Mouse (Mus musculus): ENCODE results near the gene Auts2. TPM values are rescaled to one million over a fixed set of nuclear protein-coding genes. Genes with fewer than 3 reads are reported as not detected.

The Auts2 gene
- polyA plus RNA-seq, 1 experiment from 2014 or later = 74.1 TPM

DNA sequence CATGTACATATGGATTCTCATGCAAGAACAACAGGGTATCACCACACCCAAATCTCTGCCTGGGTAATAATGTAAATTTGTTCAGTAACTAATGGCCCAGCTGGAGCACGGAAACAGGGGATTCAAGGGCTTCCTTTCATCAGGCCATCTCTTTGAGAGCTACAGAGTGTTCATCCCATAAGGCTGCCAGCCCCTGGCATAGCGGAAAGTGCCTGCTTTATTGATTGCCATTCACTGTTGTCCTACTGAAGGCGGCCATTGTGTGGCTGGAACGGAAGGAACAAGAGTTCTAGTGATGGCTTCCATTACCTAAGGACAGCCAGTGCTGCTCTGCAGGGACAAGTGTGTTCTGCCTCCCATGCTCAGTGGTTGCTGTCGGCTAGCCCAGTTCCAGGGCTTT is 865.6 kb downstream of the Auts2 start:
- 49% methylated on average over 5 of the region's 5 CpGs for WGBS
- Histone ChIP-seq H3K9ac (no peak overlapping the region), H3K9me3 (no peaks in the 10 kb centered on the region), H3K4me2 (replicated peaks) (no peak overlapping the region), H3K27me3 (replicated peaks) (no peaks in the 10 kb centered on the region), H3K36me3 (no peaks in the 10 kb centered on the region), H3K27ac (no peak overlapping the region), H3K4me1 (peaks cover 25% of the 10 kb centered on the region), H3K4me3 (no peak overlapping the region)
- no peak for ATAC-seq (ENCODE audit: low FRiP score, low read depth)

DNA sequence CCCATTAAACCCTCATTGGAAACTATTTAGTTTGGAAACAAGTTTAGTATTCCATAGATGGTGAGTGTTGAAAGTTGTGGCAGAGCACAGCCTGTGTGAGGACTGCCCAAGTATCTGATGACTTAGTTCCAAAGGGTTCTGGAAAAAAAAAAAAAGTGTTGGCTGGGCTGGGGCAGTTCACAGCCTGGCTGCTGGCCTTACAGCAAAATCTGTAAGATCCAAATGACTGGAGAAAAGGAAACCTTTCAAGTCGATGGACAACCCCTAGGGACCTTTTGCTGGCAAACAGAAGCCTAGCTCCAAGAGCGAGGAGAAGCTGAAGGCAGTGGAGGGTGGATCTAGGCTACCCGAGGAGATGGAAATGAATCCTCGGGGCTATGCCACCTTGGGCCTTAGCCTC is 869.4 kb downstream of the Auts2 start:
- no peak overlapping the region for H3K4me2 ChIP-seq (replicated peaks)
- no peaks in the 10 kb centered on the region for H3K27me3 ChIP-seq (replicated peaks)
- H3K4me3 ChIP-seq = no peak overlapping the region
- H3K9me3 ChIP-seq = no peaks in the 10 kb centered on the region
- no peaks in the 10 kb centered on the region for H3K36me3 ChIP-seq
- no peak overlapping the region for H3K27ac ChIP-seq
- H3K9ac ChIP-seq = no peak overlapping the region
- 0 out of 2 replicates have a peak, but pooled peaks cover 3% of the 10 kb centered on the region for H3K4me1 ChIP-seq
- ATAC-seq (ENCODE audit: low FRiP score, low read depth) = no peak
- WGBS = 83% methylated on average over 4 of the region's 4 CpGs

DNA sequence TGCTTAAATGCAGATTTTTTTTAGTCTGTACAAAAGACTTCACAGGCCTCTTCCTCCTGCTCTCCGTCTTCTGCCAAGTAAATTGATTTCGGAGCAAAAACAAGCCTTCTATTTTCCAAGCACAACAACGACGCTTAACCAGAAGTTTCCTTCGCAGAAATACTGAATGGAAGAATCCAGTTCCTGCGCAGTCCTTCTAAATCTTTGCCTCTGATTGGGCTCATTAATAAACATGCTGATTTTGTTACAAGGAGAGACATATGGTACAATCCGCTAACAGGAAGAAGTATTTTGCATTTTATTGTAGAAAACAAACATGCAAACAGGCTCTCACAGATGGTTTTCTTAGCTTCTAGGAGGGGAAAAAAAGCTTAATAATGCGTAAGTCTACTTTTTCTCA is 878.1 kb downstream of the Auts2 start:
- no peaks in the 10 kb centered on the region for H3K27me3 ChIP-seq (replicated peaks)
- no peak overlapping the region for H3K27ac ChIP-seq
- no peaks in the 10 kb centered on the region for H3K36me3 ChIP-seq
- H3K4me3 ChIP-seq = no peak overlapping the region
- no peak overlapping the region for H3K4me2 ChIP-seq (replicated peaks)
- H3K9me3 ChIP-seq = no peaks in the 10 kb centered on the region
- no peak overlapping the region for H3K9ac ChIP-seq
- WGBS = 78% methylated on average over 8 of the region's 8 CpGs
- ATAC-seq (ENCODE audit: low FRiP score, low read depth) = no peak
- no peaks in the 10 kb centered on the region; the same call in none of the 2 replicates for H3K4me1 ChIP-seq

DNA sequence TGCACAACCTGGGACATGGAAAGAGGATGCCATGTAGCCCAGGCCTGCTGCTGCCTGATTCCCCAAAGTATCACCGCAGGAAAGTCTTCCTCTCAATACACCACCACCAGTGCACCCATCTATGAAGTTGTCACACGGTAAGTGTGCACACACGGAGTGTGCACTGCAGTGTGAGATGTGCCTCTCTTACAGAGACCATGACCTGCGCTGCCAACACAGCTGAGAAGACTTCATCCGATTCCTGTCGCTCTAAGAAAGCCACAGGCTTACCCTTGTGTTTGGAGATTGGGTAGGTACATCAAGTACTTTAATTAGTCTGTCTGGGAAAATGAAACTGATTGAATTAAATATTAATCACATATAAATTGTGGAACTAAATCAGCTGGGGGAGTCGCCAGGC is 878.5 kb downstream of the Auts2 start:
- WGBS = 87% methylated on average over 7 of the region's 7 CpGs
- no peaks in the 10 kb centered on the region; the same call in none of the 2 replicates for H3K4me1 ChIP-seq

DNA sequence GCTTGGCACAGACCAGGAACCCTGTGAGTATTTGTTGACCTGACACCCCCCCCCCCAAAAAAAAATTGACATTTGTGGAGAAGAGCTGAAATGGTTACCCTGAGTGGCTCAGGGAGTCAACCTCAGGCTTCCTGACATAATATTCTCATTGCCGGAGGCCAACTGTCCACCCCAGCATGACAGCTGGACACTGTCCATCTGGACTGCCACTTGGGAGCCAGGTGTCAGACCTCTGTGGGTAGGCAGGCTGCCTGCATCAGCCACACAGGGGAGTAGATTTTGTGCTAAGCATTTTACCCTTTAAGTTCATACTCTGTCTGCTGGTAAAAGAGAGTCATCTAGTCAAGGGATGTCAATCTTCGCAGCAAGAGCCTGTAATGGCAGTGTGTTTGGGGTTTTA is 880.5 kb downstream of the Auts2 start:
- H3K4me3 ChIP-seq = no peak overlapping the region
- WGBS = 69% methylated on average over 2 of the region's 2 CpGs
- H3K36me3 ChIP-seq = no peaks in the 10 kb centered on the region
- no peak for ATAC-seq (ENCODE audit: low FRiP score, low read depth)
- no peak overlapping the region for H3K4me2 ChIP-seq (replicated peaks)
- H3K27ac ChIP-seq = no peak overlapping the region
- H3K27me3 ChIP-seq (replicated peaks) = no peaks in the 10 kb centered on the region
- H3K4me1 ChIP-seq = peaks cover 7% of the 10 kb centered on the region
- H3K9ac ChIP-seq = no peak overlapping the region
- H3K9me3 ChIP-seq = no peaks in the 10 kb centered on the region

More for the DNA sequence above, 878.5 kb downstream of the Auts2 start:
- no peak for ATAC-seq (ENCODE audit: low FRiP score, low read depth)
- H3K27ac ChIP-seq = no peak overlapping the region
- no peaks in the 10 kb centered on the region for H3K36me3 ChIP-seq
- H3K4me2 ChIP-seq (replicated peaks) = no peak overlapping the region
- no peaks in the 10 kb centered on the region for H3K9me3 ChIP-seq
- H3K27me3 ChIP-seq (replicated peaks) = no peaks in the 10 kb centered on the region
- no peak overlapping the region for H3K4me3 ChIP-seq
- H3K9ac ChIP-seq = no peak overlapping the region

DNA sequence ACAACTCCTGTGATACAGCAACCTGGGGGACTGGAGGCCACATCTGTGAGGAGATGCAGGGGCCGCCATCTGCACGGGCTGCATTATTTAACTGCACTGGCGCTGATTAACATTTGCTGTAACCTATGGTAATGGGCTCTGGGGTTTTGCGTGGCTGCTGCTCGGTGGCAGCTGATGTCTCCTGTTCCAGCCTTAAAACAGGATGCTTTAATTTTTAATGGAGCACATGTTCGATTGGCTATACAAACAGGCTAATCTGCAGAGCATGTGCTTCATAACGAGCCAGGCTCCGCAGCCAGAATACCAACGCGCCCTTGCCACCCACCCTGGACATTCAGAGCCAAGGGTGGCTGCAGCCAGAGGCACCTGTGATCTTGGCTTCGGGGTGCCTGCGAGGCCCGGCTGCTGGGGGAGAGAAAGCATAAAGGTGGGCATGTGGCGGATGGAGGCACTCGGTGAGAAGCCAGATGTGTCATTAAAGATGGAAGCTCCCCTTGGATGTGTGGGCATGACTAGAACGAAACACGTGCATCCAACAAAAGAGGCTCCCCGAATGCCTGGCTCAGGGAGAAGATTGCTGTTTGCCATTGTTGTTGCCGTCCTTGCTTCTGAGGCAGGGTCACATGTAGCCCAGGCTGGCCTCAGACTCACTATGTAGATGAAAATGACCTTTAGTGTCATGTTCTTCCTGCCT is 884.2 kb downstream of the Auts2 start:
- no peak overlapping the region for H3K4me2 ChIP-seq (replicated peaks)
- no peak overlapping the region for H3K27ac ChIP-seq
- H3K36me3 ChIP-seq = no peaks in the 10 kb centered on the region
- peaks cover 11% of the 10 kb centered on the region; the same call in 1 of the 2 replicates for H3K4me1 ChIP-seq
- WGBS = 66% methylated on average over 19 of the region's 19 CpGs
- H3K9ac ChIP-seq = no peak overlapping the region
- no peak overlapping the region for H3K4me3 ChIP-seq
- no peaks in the 10 kb centered on the region for H3K27me3 ChIP-seq (replicated peaks)
- 0 out of 2 replicates have a peak, but pooled peaks have one; percentile 41 for ATAC-seq (ENCODE audit: low FRiP score, low read depth)
- no peaks in the 10 kb centered on the region for H3K9me3 ChIP-seq

DNA sequence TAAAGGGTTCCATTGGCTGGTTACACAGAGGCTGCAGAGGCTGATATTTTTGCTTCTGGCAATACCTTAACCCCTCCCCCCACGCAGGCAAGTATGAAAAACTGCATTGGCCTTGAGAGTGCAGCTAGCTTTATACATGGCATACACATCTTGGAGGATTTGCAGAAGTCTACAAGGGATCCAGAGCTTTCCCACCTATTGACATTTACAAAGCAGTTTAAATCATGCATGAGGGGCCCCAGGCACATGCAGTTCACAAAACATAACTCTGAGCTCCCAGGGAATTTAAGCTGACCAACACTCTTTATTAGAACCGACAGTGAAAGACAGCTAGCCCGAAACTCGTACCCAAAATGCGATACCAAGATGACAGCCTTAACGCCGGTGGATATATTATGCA is 888.9 kb downstream of the Auts2 start:
- no peak overlapping the region for H3K9ac ChIP-seq
- H3K27ac ChIP-seq = no peak overlapping the region
- H3K27me3 ChIP-seq (replicated peaks) = no peaks in the 10 kb centered on the region
- H3K4me2 ChIP-seq (replicated peaks) = no peak overlapping the region
- no peak for ATAC-seq (ENCODE audit: low FRiP score, low read depth)
- no peak overlapping the region for H3K4me3 ChIP-seq
- 72% methylated on average over 7 of the region's 7 CpGs for WGBS
- H3K9me3 ChIP-seq = no peaks in the 10 kb centered on the region
- no peaks in the 10 kb centered on the region for H3K36me3 ChIP-seq
- H3K4me1 ChIP-seq = peaks cover 23% of the 10 kb centered on the region

DNA sequence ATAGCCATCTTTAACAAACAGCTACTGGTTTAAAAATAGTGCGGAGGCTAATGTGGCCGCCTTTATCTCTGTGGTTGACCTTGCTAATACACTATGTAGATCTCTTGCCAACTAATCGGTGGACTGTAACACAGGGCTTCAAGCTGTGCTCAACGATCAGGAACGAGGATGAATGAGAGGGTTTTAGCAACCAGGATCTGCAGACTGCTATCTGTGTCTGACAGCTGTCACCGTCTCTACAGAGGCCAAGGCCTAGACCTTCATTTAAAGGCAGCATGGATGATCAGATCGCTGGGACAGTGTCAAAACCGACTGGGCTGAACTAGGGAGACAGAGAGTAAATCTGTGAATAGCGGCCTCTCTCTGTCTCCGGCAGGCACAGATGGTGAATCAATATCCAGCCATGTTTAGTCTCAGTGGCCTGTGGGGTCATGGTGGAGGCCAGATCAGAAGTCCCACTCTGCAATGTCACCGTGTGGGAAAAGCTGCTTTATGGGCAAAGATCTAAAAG is 892.7 kb downstream of the Auts2 start:
- no peak overlapping the region for H3K27ac ChIP-seq
- no peak overlapping the region for H3K9ac ChIP-seq
- H3K4me2 ChIP-seq (replicated peaks) = no peak overlapping the region
- H3K27me3 ChIP-seq (replicated peaks) = no peaks in the 10 kb centered on the region
- no peaks in the 10 kb centered on the region for H3K36me3 ChIP-seq
- WGBS = 21% methylated on average over 11 of the region's 11 CpGs
- no peak for ATAC-seq (ENCODE audit: low FRiP score, low read depth)
- no peaks in the 10 kb centered on the region for H3K9me3 ChIP-seq
- H3K4me1 ChIP-seq = peaks cover 42% of the 10 kb centered on the region
- no peak overlapping the region for H3K4me3 ChIP-seq

DNA sequence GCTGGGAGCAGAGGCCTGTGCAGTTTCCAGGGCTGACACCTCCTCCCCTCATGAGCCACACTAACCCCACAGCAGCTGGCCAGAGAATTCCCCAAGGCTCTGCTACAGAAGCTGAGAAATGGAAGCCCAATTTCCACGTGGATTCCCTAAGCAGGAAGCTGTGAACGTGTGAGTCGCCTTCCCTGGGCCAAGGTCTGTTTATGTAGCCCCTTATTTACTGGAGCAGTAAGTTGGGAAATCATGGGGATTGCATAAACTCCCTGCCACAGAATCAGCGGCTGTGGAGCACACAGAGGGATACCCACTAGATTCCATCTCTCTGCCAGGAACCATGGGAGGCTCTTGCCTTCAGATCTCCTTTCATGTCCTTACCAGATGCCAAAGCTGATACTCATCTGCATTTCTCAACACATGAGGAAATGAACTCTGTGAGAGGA is 895.4 kb downstream of the Auts2 start:
- Histone ChIP-seq H3K36me3 (no peaks in the 10 kb centered on the region), H3K4me3 (no peak overlapping the region), H3K9me3 (no peaks in the 10 kb centered on the region), H3K27me3 (replicated peaks) (no peaks in the 10 kb centered on the region), H3K9ac (no peak overlapping the region), H3K4me1 (peaks cover 62% of the 10 kb centered on the region), H3K4me2 (replicated peaks) (no peak overlapping the region), H3K27ac (no peak overlapping the region)
- 27% methylated on average over 4 of the region's 4 CpGs for WGBS
- ATAC-seq (ENCODE audit: low FRiP score, low read depth) = no peak

DNA sequence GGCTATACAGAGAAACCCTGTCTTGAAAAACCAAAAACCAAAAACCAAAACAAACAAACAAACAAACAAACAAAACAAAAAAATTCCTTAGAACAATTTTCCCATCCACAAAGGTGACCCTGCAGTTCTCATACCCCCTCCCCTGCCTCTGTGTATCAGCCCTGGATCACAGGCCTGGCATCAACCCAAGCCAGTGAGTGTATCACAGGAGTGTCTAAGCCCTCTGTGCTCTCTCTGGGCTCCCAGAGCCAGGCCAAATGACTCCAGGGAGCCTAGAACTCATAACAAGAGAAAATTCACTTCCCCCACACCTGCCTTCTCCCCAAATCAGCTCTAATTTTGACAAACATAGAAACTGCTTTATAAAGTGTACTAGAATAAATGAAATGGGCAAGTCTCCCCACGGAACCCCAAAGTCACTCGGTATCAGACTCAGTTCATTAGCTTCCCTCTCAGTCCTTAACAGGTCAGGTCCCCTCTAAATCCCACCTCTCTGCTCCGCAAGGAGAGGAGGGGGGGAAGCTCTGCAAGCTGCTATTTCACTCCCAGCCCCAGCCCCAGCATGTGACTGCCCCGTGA is 896.0 kb downstream of the Auts2 start:
- WGBS = 39% methylated on average over 4 of the region's 4 CpGs
- H3K9ac ChIP-seq = no peak overlapping the region

DNA sequence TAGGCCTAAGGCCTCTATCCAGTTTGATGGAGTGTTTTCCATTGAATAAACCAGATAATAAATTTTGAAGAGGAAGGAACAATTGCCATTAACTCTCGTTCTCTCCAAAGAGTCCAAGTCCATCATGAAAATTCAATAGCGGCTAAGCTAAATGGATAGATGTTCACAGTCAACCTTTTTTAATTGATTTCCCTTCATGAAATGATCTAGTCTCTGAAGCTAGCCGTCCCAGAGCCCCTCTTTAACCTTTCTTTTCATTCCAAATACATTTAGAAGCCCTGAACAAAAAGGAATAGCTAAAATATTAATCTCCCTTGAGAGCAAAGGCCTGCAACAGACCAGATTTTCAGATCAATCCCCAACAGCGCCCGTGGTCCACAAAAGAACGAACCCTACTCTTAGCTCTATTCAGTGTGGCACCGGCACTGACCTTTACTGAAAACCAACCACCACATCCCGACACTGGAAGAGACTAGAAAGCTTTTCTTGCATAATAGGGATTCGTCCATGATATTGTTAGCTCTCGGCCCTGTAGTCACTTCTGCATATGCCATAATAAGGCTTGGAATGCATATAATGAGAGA is 896.9 kb downstream of the Auts2 start:
- no peaks in the 10 kb centered on the region for H3K27me3 ChIP-seq (replicated peaks)
- no peaks in the 10 kb centered on the region for H3K36me3 ChIP-seq
- H3K9me3 ChIP-seq = no peaks in the 10 kb centered on the region
- H3K4me2 ChIP-seq (replicated peaks) = no peak overlapping the region; the same call in 1 of the 2 replicates
- WGBS = 23% methylated on average over 10 of the region's 10 CpGs
- no peak overlapping the region; the same call in 1 of the 2 replicates for H3K27ac ChIP-seq
- no peak overlapping the region for H3K4me3 ChIP-seq
- H3K9ac ChIP-seq = no peak overlapping the region
- ATAC-seq (ENCODE audit: low FRiP score, low read depth) = peak; percentile 23; the same call in 1 of the 2 replicates
- H3K4me1 ChIP-seq = peaks cover 74% of the 10 kb centered on the region

More for the DNA sequence above, 896.0 kb downstream of the Auts2 start:
- no peaks in the 10 kb centered on the region for H3K27me3 ChIP-seq (replicated peaks)
- H3K4me3 ChIP-seq = no peak overlapping the region
- H3K4me1 ChIP-seq = peaks cover 67% of the 10 kb centered on the region
- no peaks in the 10 kb centered on the region for H3K9me3 ChIP-seq
- no peak overlapping the region for H3K4me2 ChIP-seq (replicated peaks)
- no peak for ATAC-seq (ENCODE audit: low FRiP score, low read depth)
- no peaks in the 10 kb centered on the region for H3K36me3 ChIP-seq
- H3K27ac ChIP-seq = no peak overlapping the region; the same call in 1 of the 2 replicates

DNA sequence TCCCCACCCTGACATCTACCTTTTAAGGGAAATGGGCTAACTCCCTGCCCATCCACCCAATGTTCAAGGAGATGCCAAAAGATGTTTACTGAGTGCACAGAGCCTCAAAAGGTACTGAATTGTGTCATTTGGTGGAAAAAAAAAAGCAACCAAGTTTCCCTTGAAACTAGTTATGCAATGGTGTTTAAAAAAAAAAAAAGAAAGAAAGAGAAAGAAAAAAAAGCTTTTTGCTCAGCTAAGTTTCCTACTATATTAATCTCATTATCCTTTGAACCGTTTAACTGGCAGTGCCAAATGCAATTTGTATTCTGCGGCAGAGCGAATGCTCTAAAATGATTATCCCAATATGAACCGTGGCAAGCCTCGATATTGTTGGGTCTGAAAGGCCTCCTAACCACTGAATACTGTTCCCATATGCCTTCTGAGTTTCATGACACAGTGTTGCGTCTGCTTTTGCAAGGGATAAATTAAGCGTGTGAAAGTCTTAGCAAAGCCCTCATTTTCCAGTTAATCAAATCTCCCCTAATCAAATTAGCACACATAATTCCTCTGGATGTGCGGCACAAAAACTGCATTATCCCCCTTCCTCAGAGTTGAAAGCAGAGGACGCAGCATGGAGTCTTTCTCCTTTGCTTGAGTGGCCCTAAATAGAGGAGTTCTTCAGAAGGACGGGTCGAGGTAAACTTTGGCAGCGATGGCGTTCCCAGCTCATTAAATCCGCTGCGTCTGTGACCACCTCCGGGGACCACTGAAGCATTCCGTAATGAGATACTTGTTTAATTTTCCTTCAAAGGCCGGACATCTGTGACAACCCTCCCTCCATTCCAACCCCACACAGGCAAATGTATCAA is 897.6 kb downstream of the Auts2 start:
- Histone ChIP-seq H3K27ac (no peak overlapping the region), H3K9me3 (no peaks in the 10 kb centered on the region), H3K9ac (no peak overlapping the region), H3K27me3 (replicated peaks) (no peaks in the 10 kb centered on the region), H3K4me2 (replicated peaks) (no peak overlapping the region), H3K4me1 (peaks cover 72% of the 10 kb centered on the region), H3K36me3 (no peaks in the 10 kb centered on the region), H3K4me3 (no peak overlapping the region)
- 14% methylated on average over 18 of the region's 18 CpGs for WGBS
- peak; percentile 74 for ATAC-seq (ENCODE audit: low FRiP score, low read depth)

All from neural tube, embryonic 12.5 days (tissue).